Mouse (Mus musculus): ENCODE measurements at regions not wholly inside any gene's neighbourhood (a gene's known extent, or its start where the extent isn't known, plus 50 kb on each side); places are given as distances from the start of the nearest gene placed in this dataset.

DNA sequence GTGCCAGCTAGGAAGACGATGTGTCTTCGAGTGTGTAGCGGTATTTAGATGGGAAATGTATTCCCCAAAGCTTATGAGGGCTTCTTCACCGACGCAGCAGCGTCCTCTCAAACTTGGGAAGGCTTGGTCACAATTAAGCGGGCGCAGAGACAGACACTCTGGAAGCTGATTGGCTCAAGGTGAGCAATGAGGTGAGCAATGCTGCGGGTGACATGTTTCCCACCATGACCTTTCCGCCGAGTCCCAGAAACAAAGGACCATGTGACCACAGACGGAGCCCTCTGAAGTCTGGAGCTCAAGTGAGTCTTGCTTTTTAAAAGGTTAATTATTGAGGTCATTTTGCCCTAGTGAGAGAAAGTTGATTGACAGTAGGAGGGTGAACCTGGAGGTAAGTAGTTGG lies 108.0 kb upstream of the Bach2 start:
- no peak overlapping the region for H3K4me2 ChIP-seq
- WGBS = 74% methylated on average over 12 of the region's 12 CpGs
- no peak for ATAC-seq (ENCODE audit: low FRiP score)
- H3K9ac ChIP-seq = no peak overlapping the region
- H3K9me3 ChIP-seq = no peaks in the 10 kb centered on the region
- H3K27ac ChIP-seq = no peak overlapping the region
- H3K4me1 ChIP-seq (replicated peaks) = no peaks in the 10 kb centered on the region
- H3K36me3 ChIP-seq = no peaks in the 10 kb centered on the region
- H3K4me3 ChIP-seq = no peak overlapping the region
- H3K27me3 ChIP-seq = no peaks in the 10 kb centered on the region

DNA sequence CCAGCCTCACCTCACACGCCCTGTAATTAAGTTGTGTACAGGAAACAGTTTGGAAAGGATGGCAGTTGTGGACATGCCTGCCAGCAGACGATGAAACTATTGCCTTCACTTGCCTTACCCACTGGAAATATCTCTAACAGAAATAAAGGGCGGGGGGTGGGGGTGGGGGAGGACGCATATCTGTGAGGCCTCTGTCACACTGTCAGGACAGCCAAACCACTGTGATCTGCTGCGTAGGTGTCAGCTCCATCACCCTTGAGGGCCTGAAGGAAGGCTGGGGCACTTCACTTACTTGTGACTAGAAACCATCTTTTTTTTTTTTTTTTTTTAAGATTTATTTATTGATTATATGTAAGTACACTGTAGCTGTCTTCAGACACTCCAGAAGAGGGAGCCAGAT lies 106.8 kb upstream of the Bach2 start:
- H3K36me3 ChIP-seq = no peaks in the 10 kb centered on the region
- ATAC-seq (ENCODE audit: low FRiP score) = no peak
- 86% methylated on average over 5 of the region's 5 CpGs for WGBS
- no peak overlapping the region for H3K27ac ChIP-seq
- H3K9me3 ChIP-seq = no peaks in the 10 kb centered on the region
- no peak overlapping the region for H3K9ac ChIP-seq
- no peak overlapping the region for H3K4me2 ChIP-seq
- H3K4me3 ChIP-seq = no peak overlapping the region
- H3K4me1 ChIP-seq (replicated peaks) = no peaks in the 10 kb centered on the region
- H3K27me3 ChIP-seq = no peaks in the 10 kb centered on the region

DNA sequence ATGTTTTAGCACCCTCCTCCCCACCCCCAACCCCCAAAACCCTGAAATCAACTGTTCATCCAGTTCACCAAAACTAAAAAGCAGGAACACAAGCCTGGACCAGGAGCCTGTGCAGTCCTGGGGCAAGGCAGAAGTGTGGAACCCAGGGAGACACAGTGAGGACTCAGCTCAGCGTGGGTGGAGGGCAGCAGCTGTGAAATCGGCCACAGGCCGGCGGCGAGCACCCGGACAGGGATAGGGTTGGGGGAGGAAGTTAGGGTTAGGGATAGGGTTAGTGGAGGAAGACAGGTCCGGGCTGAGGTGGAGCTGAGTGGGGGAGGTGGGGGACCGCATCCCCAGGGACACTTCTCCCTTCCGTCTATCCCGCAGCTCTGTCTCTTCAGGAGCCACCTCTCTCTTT lies 102.5 kb upstream of the Bach2 start:
- Histone ChIP-seq H3K36me3 (no peaks in the 10 kb centered on the region), H3K4me1 (replicated peaks) (no peaks in the 10 kb centered on the region), H3K4me3 (no peak overlapping the region), H3K4me2 (no peak overlapping the region), H3K27ac (no peak overlapping the region), H3K9ac (no peak overlapping the region), H3K27me3 (no peaks in the 10 kb centered on the region), H3K9me3 (no peaks in the 10 kb centered on the region)
- 83% methylated on average over 10 of the region's 10 CpGs for WGBS
- no peak for ATAC-seq (ENCODE audit: low FRiP score)

DNA sequence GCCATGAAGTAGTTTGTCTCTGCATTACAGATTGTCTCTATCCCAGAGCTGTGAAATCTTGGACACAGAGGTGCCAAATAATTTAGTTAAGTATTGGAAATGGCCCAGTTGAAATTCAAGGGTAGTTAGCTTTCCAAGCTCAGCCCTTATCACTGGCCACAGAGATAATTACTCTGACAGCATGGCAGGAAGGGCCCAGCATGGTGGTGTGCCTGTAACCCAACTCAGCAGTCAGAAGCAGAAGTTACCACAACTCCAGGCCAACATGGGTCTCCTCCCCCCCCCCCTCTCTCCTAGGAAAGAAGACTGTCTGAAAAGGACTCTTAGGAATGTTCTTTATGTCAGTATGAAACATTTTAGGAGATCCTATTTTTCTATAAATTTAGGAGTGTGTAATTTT lies 101.4 kb upstream of the Bach2 start:
- no peak for ATAC-seq (ENCODE audit: low FRiP score)
- H3K27me3 ChIP-seq = no peaks in the 10 kb centered on the region

DNA sequence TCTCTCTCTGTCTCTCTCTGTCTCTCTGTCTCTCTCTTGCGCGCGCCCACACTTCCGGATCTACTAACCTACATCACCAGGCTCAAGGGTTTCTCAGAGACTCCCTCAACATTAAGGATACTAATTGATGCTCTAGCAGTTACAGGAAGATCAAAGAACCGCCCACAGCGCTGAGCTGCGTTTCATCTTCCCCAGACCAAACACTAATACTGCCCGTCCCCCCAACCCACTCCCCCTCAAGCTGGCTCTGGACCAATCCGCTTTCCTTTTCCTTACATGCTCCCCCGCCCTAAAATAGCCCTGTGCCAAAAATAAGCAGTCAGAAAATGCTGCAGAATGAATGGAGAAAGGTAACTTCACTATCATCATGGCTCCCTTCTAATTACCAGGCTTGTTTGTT lies 100.6 kb upstream of the Bach2 start:
- H3K4me1 ChIP-seq (replicated peaks) = no peaks in the 10 kb centered on the region
- no peak for ATAC-seq (ENCODE audit: low FRiP score)

More for the DNA sequence above, 101.4 kb upstream of the Bach2 start:
- Histone ChIP-seq H3K27ac (no peak overlapping the region), H3K9me3 (no peaks in the 10 kb centered on the region), H3K4me3 (no peak overlapping the region), H3K36me3 (no peaks in the 10 kb centered on the region), H3K4me2 (no peak overlapping the region), H3K9ac (no peak overlapping the region), H3K4me1 (replicated peaks) (no peaks in the 10 kb centered on the region)

DNA sequence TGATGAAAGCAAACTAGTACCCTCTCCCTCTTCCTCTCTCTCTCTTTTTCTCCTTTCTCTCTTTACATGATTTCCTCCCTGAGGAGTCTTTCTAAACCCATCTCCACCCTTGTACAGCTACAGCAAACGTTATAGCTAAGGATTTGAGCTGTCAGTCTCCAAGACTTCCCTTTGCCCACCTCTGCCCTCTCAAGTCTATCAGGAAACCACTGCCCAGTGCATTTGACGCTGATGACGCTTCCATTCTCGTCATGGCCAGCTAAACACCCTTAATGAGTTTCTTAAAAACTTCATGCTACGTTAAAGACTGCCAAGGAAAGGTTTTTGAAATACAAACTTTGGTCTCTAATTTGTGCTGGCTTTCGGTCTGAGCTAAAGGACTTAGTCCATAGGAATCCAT lies 99.0 kb upstream of the Bach2 start:
- WGBS = 82% methylated on average over 6 of the region's 6 CpGs
- Histone ChIP-seq H3K4me2 (no peak overlapping the region), H3K4me3 (no peak overlapping the region), H3K9ac (no peak overlapping the region), H3K27me3 (no peaks in the 10 kb centered on the region), H3K9me3 (no peaks in the 10 kb centered on the region), H3K36me3 (no peaks in the 10 kb centered on the region), H3K4me1 (replicated peaks) (no peaks in the 10 kb centered on the region), H3K27ac (no peak overlapping the region)
- no peak for ATAC-seq (ENCODE audit: low FRiP score)

More for the DNA sequence above, 100.6 kb upstream of the Bach2 start:
- Histone ChIP-seq H3K4me3 (no peak overlapping the region), H3K36me3 (no peaks in the 10 kb centered on the region), H3K27ac (no peak overlapping the region), H3K27me3 (no peaks in the 10 kb centered on the region), H3K9ac (no peak overlapping the region), H3K4me2 (no peak overlapping the region), H3K9me3 (no peaks in the 10 kb centered on the region)
- 81% methylated on average over 10 of the region's 10 CpGs for WGBS

DNA sequence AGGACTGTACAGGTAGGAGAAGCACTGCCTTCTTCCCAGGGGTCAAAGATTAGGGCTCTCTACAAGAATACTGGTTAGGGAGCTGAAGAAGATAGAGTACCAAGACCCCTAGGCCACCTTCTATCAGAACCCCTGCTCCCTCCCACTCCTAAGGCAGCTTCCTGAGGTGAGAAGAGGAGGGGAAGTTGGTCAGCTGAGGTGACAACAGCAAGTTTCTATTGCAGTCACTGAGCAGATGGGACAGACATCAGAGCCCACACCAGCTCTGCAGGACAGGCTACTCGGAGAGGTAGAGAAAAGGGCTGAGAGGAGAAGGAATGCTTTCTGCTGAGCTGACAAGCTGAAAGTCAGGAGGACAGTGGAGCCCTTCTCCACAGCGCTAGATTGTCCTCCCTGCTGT lies 98.5 kb upstream of the Bach2 start:
- Histone ChIP-seq H3K4me3 (no peak overlapping the region), H3K27me3 (no peaks in the 10 kb centered on the region), H3K4me1 (replicated peaks) (no peaks in the 10 kb centered on the region), H3K4me2 (no peak overlapping the region), H3K27ac (no peak overlapping the region), H3K36me3 (no peaks in the 10 kb centered on the region), H3K9ac (no peak overlapping the region), H3K9me3 (no peaks in the 10 kb centered on the region)
- 94% methylated on average over 2 of the region's 2 CpGs for WGBS
- ATAC-seq (ENCODE audit: low FRiP score) = no peak

DNA sequence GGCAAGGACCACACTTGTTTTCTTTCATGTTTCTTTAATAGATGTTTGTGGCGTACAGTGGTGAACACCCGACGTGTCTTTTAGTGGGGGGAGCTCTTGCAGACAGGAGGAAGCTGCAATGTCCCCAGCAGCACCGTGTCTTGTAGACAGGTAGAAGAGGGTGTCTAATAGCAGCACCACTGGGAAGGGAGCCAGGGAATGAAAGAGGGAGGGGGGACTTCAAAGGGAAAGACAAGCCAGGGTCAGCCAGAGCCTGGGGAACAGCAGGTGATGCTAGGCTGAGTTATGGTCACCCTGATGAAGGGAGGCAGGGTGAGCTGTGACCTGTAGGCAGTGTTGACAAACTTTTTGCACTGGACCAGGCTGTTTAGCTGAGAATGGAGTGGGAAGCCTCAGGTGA lies 96.4 kb upstream of the Bach2 start:
- Histone ChIP-seq H3K9ac (no peak overlapping the region), H3K27me3 (no peaks in the 10 kb centered on the region), H3K9me3 (no peaks in the 10 kb centered on the region), H3K27ac (no peak overlapping the region), H3K4me3 (no peak overlapping the region), H3K36me3 (no peaks in the 10 kb centered on the region), H3K4me2 (no peak overlapping the region), H3K4me1 (replicated peaks) (no peaks in the 10 kb centered on the region)
- no peak for ATAC-seq (ENCODE audit: low FRiP score)
- 87% methylated on average over 4 of the region's 4 CpGs for WGBS

DNA sequence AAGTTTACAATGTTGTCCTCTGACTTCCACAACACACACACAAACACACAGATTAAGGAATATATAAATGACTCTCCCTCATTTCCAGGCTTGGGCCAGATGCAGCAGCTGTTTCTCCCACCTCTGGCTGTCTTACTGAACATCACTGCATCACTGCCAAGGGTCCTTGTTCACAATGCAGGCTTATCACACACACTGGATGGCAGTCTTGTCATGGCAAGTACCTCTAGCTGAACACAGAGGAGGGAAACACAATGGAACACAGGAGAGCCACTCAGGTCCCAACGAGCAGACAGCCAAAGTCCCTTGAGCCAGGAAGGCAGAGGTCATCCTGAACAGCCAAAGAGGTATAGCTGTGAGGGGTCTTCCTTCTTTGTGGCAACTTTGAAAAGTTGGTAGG lies 91.5 kb upstream of the Bach2 start:
- no peak for ATAC-seq (ENCODE audit: low FRiP score)
- Histone ChIP-seq H3K27ac (no peak overlapping the region), H3K4me1 (replicated peaks) (no peaks in the 10 kb centered on the region), H3K4me3 (no peak overlapping the region), H3K27me3 (no peaks in the 10 kb centered on the region), H3K4me2 (no peak overlapping the region), H3K9ac (no peak overlapping the region), H3K9me3 (no peaks in the 10 kb centered on the region), H3K36me3 (no peaks in the 10 kb centered on the region)
- WGBS = 44% methylated on average over 1 of the region's 1 CpGs

DNA sequence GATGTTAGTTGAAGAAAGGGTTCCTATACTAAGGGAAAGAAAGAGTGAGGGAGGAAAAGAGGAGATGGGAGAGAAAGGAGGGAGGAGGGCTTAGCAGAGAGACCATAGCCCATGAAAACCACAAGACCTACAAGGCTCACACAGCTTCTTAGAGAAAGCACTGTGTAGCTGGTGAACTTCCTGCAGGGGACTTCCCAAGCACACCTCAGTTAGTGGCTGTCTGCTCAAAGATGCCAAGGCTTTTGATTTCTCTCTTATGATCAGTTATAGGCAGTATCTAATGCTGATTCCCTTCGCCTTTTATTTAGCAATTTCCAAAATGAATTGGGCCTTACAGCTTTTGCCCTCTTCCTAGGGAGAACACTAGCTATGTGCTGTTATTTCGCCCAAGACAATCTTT lies 90.0 kb upstream of the Bach2 start:
- no peak overlapping the region for H3K27ac ChIP-seq
- ATAC-seq (ENCODE audit: low FRiP score) = no peak
- H3K27me3 ChIP-seq = no peaks in the 10 kb centered on the region
- peaks cover 3% of the 10 kb centered on the region; the same call in 1 of the 2 replicates for H3K4me1 ChIP-seq (replicated peaks)
- no peak overlapping the region for H3K4me3 ChIP-seq
- no peaks in the 10 kb centered on the region for H3K36me3 ChIP-seq
- H3K4me2 ChIP-seq = no peak overlapping the region
- H3K9ac ChIP-seq = no peak overlapping the region
- WGBS = 97% methylated on average over 2 of the region's 2 CpGs
- H3K9me3 ChIP-seq = no peaks in the 10 kb centered on the region

DNA sequence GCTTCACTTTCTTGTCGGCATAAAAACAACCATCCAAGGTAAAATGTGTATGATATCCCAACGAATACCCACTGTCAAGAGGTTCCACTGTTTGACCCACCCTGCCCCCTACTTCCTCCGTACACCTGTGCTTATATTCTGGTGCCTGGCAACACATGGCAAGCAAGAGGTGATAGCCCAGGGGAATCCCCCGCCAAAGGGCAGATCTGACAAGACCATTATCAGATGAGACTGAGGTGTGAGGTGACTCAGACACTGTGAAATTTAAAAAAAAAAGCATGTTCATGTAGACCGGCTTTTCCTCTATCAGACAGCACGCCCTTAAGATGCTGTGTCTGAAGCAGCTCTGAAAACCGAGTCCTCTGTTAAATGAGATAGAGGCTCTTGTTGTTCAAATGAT lies 89.4 kb upstream of the Bach2 start:
- Histone ChIP-seq H3K9me3 (no peaks in the 10 kb centered on the region), H3K4me2 (no peak overlapping the region), H3K4me3 (no peak overlapping the region), H3K27me3 (no peaks in the 10 kb centered on the region), H3K4me1 (replicated peaks) (peaks cover 3% of the 10 kb centered on the region; the same call in 1 of the 2 replicates), H3K9ac (no peak overlapping the region), H3K36me3 (no peaks in the 10 kb centered on the region), H3K27ac (no peak overlapping the region)
- WGBS = 90% methylated on average over 7 of the region's 7 CpGs
- ATAC-seq (ENCODE audit: low FRiP score) = no peak

DNA sequence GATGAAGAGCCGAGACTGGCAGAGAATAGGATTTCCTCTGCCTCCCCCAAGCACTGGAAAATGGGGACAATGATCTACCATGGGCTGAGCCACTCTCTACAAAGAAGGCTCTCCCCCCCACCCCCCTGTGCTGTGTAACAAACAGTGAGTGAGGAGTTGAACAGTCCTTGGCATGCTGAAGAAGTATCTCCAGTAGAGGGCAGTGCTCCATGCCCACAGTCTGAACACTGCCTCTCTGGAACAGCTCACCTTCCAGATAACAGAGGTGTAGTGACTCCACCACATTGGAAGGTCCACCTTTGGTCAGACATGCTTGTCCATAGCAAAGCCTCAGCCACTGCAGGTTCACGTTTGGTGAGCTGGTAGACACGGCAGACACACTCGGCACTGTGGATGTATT lies 85.2 kb upstream of the Bach2 start:
- Histone ChIP-seq H3K36me3 (no peaks in the 10 kb centered on the region), H3K27me3 (no peaks in the 10 kb centered on the region), H3K9me3 (no peaks in the 10 kb centered on the region), H3K9ac (no peak overlapping the region), H3K4me2 (no peak overlapping the region), H3K4me3 (no peak overlapping the region), H3K27ac (no peak overlapping the region), H3K4me1 (replicated peaks) (peaks cover 5% of the 10 kb centered on the region; the same call in 1 of the 2 replicates)
- ATAC-seq (ENCODE audit: low FRiP score) = peak; percentile 75
- WGBS = 85% methylated on average over 4 of the region's 4 CpGs

DNA sequence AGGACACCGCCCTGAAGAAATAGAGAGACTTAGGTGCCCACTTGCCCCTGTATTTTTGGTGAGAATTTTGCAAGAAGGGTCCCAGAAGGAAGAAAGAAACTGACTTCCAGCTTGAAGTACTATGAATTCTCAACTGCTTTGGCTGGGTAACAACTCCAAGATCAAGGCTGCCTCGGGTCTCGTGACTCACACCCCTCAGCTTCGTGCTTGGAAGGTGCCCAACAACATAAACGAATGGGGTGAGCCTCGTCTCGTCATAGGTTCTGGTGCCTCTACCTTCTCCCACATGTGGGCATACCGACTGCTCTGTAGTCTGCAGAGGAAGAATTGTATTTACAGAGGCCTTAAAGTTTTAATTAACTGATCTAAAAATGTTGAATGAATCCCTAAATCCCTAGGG lies 81.6 kb upstream of the Bach2 start:
- no peak overlapping the region for H3K27ac ChIP-seq
- no peaks in the 10 kb centered on the region for H3K36me3 ChIP-seq
- peaks cover 21% of the 10 kb centered on the region for H3K4me1 ChIP-seq (replicated peaks)
- no peaks in the 10 kb centered on the region for H3K9me3 ChIP-seq
- H3K27me3 ChIP-seq = no peaks in the 10 kb centered on the region
- H3K4me3 ChIP-seq = no peak overlapping the region
- no peak overlapping the region for H3K4me2 ChIP-seq
- 86% methylated on average over 8 of the region's 8 CpGs for WGBS
- no peak for ATAC-seq (ENCODE audit: low FRiP score)
- H3K9ac ChIP-seq = no peak overlapping the region

DNA sequence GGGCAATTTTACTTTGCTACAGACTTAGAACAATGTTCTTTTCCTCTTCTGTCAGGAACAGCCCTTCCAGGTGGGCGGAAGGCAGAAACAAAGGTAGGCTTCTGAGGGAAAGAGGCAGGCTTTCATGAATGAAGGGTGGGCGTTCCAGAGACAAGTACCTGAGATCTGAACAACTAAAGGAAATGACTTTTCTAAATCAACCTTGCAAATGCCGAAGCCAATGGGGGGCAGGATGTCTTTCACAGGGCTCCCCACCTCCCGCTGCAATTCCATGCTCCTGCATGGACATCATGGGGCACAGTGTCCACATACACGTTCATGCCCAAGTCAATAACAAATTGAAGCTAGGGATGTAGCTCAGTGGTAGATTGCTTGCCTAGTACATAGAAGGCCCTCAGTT lies 80.2 kb upstream of the Bach2 start:
- H3K36me3 ChIP-seq = no peaks in the 10 kb centered on the region
- 45% methylated on average over 5 of the region's 5 CpGs for WGBS
- H3K9me3 ChIP-seq = no peaks in the 10 kb centered on the region
- no peak overlapping the region for H3K9ac ChIP-seq
- H3K4me1 ChIP-seq (replicated peaks) = peaks cover 22% of the 10 kb centered on the region
- H3K4me2 ChIP-seq = no peak overlapping the region
- no peak overlapping the region for H3K4me3 ChIP-seq
- no peak for ATAC-seq (ENCODE audit: low FRiP score)
- H3K27ac ChIP-seq = no peak overlapping the region
- no peaks in the 10 kb centered on the region for H3K27me3 ChIP-seq

Data from hindbrain, embryonic 13.5 days (tissue).